Mouse (Mus musculus) cerebellum, adult 9-10 months (tissue): Measurements from ENCODE around the gene Etv1.
"Not testable (repeated sequence)": the region's sequence is repeated elsewhere in the genome, so short reads cannot be mapped to it uniquely, and the experiment has no call there.

Source experiments
- DNase-seq: peaks from one replicate; pipeline ENCODE4 v3.0.0; 2022

Gene Etv1

DNA sequence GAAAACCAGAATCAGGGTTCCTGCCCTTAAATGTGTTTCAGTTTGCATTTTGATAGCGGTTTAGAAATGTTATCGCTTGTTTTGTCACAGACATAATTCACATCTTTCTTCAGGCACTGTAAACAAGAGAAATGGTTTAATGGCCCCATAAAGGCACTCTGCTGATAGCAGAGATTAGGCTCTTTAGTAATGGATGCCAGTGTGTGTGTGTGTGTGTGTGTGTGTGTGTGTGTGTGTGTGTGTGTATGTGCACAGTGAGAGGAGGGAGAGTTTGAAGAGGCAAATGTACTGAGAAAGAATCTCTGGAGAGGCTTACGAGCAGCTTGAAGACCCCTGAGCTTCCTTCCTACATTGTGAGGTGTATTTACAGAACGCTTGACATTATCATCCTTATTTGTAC lies 41.5 kb downstream of the Etv1 start:
- DNase-seq, result no peak

DNA sequence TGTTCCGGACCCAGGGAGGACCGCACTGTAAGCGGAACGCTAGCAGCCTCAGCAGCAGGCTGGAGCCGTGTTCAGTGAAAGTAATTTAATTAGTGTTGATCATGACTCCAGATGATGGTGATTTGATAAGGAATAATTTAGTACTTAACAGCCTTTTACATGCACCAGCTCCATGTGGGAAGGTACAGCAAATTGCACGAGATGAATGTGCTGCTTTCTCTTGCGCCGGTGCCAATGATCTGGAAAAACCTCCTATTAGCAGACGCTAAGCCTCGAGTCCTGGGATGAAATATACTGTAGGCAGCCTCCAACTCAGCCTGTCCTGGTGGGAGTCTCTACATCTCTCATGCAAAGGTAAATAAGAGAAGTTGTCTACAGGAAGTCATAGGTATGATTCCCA lies 45.2 kb downstream of the Etv1 start:
- peak; percentile 73 for DNase-seq

DNA sequence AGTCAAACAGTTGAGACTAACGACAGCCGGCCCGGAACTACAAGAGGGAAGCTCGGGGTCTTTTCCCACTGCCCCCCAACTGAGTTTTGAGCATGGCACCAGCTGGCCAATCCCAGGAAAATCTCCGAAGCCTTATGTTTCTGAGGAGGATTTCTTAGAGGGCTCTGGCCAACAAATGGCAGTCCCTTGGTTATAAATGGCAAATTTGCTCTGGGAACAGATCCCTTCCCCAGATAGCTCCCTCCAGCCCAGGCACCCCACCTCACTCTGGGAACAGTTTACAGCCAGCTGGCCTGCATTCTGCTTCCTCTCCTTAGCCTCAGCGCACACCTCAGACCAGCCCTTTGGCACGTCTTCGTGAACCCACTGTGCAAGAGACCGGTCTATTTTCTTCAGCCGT lies 53.8 kb downstream of the Etv1 start:
- peak; percentile 98 for DNase-seq

DNA sequence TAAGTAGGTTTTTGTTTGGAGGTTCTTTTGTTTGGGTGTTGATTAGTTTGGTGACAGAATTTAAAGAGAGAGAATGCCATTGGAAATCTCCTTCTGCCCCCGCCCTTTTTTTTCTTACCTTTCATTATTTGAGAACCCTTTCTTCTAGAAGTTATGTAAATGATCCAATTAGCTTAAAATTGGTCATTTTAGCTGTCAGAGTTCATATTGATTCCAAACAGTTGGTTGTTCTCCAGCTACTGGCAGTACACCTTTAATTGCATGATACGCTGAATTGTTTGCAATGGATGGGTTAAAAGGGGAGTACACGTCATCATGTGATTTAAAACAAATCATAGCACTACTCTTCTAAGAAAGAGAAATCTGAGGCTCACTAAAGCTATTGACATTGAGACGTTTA lies 55.4 kb downstream of the Etv1 start:
- DNase-seq, result no peak

DNA sequence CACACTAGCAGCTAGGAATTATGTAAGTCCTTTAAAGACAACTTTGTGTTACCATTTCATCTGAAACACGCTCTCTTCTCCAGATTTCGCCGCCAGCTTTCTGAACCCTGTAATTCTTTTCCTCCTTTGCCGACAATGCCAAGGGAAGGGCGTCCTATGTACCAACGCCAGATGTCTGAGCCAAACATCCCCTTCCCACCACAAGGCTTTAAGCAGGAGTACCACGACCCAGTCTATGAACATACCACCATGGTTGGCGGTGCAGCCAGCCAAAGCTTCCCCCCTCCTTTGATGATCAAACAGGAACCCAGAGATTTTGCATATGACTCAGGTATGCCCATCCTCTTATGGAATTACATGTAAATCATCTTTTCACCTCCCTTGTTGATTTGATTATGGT lies 55.8 kb downstream of the Etv1 start:
- not testable (repeated sequence) for DNase-seq

DNA sequence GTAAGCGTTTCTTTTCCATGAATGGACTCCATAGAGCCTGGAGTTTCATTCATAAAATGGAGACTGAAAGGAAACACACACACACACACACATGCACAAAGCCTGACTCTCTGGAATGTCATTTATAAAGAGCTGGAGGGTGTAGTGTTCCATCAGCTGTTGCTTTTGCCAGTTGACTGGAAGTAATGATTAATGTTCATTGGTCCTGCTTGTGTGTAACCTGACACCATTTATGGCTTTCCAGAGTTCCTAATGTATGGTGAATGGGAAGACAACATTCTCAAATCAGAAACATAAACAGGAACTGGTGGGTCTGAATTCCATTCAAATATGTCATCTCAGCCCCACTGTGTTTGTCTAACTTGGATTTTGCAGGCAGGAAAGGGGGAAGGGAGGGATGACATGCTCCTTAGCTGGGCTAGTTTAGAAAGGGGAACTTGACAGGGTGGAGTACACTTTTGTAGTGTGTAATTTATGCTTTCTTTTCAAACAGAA lies 64.7 kb downstream of the Etv1 start:
- no peak for DNase-seq

DNA sequence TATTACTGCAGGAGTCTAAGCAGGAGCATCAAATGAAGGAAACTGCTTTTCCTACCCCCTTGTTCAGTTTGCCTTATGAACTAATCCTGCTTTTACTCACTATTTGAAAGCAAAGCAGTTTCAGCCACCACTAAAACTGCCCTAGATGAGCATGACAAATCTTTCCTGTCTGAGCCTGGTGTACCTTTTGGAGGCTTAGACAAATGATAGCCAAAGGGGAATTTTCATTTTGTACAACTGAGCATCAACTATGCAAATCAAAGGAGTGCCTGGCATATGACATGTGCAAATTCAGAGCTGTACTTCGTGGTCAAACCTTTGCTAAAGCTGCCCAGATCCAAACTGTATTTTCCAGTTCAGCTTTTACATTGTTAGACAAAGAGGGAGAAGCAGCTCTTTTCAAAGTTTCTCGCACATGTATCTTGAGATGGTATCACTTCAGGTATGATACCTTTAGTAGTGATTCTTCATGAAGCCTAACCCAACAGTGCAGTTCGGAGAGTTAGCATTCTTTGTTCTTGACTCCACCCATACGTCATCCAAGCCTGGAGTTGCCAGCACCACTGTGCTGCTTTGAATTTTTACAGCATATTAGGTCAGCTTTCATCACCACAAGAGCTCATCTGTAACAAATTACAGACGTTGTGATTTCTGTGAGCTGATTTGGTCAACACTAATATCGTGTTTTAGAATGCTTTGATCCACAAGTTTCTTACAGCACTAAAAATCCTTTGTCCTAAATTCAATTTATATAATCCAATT lies 68.5 kb downstream of the Etv1 start:
- DNase-seq, result no peak

DNA sequence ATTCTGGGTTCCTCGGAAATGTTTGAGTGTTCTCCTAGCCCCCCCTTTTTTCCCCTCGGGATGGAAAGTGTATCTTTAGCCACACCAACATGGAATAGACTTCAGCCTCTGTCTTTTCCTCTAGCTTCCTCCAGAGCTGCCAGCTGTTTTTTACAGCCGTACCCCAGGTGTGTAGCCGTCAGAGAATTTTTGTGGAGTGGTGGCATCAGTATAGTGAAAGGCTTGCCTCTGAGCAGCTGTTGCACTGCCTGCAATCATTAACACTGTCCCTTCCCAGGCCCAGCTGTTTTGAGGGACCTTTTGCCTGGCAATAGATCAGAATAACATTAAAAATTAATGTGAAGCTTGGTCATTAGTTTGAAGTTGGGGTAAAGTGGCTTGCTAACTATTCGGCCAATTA lies 70.8 kb downstream of the Etv1 start:
- DNase-seq, result no peak

DNA sequence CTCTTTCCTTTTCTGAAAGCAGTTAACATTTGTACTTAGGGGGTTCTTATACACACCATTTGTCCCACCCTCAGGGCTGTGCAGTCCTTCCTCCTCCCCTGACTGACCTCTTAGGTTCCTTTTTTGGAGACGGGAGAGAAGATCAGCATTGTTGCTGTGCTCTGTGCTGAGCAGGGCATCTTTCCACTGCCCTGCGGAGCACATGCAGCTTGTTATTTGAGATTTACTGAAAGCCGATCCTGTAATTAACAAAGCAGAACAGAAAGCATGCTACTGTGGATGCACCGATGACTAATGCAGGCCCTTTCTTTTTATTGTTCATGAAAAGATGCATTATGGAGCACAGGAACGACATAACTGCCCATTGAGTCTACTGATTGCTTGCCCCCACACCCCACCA lies 75.1 kb downstream of the Etv1 start:
- DNase-seq, result no peak

DNA sequence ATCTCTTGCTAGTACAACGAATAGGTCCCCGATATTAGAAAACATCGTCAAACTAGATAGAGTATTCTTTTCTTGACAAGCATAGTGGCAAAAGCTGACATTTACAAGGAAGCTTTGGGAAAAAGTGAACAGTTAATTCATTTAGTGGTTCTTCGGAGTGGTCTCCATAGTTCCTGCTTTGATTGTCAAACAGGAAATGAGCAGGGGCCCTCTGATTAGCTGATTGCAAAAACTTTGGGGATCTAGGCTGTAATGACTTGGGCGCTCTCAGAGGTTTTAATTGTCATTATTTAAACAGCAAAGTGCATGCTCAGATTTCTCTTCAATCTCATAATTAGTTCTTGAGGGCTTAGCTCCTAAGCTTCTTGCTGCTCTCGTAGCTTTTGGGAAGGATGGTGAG lies 75.6 kb downstream of the Etv1 start:
- DNase-seq, result no peak

DNA sequence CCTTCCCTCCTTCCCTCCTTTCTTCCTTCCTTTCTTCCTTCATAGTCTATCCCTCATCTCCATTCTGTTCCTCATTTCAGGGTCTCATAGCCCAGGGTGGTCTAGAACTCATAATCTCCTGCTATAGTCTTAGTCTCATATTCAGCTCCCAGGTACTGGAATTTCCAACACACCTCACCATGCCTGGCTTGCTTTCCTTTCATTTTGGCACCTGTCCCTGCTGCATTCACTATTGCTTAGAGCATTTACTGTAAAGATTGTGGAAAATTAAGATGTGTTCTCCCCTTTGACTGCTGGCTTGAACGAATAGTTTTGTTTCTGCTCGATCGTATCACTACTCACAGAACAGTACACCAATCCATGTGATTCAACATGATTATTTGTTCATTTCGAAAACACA lies 80.5 kb downstream of the Etv1 start:
- peak; percentile 56 for DNase-seq

DNA sequence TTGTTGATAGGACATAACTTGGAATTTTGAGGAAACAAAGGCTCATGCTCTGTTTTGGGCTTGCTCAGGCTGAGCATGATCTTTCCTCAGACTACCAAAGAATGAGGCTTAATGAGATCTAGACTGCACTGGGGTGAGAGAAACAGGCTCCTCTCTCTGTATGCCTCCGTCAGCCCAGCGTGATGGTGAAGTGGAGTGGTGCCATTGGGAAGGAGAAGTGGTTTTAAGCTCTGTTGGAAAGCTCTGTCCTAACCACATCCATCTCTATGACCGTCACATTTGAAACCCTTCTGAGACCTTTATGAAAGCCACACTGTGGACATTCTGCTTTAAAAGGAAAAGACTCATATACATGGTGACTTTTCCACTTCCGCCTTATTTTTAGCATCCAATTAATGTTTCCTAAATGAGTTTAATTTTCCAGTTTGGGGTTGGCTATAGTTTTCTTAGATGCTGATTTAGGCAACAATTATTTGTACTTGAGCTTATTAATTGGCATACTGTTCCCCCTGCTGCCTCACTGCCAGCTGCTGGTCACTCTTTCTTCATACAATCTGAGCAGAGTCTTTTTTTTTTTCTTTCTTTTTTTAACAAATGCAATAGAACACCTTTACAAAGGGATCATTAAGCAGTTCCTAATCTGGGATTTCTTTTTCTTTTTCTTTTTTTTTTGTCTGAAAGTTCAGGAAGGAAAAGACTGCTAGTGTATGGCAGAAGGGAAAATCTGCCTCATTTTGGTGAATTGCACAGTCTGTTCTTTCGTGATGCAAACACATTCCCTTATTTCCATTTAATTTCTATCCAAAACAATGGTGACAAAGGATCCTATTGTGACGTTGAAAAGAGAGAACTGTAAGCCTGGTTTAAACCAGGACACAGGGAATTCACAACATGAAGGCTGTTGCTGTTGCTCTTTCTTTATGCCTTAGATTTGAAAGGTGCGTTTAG lies 81.3 kb downstream of the Etv1 start:
- no peak for DNase-seq

DNA sequence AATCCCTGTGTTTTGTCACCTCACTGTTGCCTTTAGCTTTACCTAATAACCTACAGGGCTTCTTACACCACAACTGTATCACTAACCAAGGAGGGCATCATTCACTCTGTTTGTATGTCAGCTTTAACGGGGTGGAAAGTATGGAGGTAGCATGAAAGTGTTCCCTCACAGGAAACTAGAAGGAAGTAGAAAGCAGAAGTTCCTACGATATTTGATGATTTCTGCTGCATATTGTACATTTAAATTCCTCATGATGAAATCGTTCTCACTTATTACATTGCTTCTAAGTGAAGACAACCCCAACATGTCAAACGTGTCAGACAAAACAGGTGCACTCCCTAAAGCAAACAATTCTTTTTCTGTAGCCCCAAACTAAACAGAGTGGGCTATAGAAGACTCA lies 84.2 kb downstream of the Etv1 start:
- DNase-seq, result no peak

DNA sequence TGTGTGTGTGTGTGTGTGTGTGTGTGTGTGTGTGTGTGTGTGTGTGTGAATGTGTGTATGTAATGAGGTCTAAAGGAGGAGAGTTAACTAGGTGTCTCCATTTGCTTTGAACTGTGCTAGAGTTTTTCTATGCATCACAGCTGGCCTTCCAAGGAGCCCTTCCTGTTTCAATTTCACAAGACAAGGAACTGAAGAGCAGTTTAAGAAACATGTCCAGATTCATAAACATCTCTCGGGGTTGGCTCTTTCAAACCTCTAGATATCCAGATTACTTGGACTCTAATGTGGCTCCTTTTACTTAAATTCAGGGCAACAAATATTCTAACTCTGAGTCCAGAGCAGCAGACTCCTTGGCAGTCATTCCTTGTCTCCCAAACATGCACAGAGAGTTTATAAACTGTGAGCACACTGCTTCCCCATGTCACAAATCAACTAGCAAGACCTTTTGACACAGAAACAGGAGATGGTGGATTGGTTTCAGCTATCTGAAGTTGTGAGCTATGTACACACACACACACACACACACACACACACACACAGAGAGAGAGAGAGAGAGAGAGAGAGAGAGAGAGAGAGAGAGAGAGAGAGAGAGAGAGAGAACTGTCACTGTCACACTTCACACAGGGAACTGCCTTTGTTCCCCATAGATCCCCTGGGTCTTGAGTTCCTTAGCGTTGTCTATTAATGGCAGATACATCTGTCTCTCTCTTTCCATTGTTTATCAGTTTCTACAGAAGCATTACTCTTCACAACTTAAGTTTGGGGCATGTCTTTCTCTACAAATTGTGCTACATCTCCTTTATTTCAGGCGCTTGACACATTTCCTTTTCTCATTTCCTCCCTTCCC lies 85.0 kb downstream of the Etv1 start:
- DNase-seq, result no peak

DNA sequence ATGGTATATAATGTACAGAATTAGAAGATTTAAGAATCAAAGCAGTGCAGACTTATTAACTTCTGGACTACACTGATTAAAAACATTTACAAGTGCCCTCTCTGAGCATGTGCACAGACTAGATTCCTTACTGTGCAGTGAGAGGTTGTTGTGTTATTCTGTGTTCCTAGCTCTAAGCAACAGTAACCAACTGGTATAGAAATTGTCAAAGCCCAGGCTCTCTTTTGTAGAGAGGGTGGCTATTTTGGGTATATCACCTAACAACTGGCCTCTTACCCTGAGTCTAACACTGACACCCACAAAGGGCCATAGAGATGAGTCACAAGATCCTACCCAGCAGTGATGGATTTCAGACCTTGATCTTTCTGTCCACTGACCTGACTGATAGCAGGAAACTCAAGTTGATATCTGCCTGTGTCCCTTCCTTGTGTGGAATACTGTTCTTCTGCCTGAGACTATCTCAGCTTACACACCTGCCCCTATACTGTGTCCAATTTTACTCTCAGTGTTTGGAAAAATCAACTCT lies 95.4 kb downstream of the Etv1 start:
- no peak for DNase-seq

DNA sequence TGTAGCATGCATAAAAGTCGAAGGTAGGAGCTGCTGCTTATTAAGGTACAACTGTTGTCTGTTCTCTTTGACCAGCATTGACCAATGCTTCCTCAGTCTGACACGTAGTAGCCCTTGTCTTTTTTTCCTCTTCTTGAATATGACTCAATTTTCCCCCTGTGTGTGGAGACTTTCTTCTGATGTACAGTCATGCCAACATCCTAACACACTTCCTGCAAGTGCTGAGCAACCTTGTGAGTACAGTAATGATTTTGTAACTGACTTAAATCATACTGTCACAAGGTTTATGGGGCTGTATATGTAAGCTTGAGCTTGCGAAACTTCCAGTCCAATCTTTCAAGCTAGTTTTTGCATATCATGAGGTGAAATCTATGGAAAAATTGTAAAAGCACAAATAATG lies 125.3 kb downstream of the Etv1 start:
- no peak for DNase-seq

DNA sequence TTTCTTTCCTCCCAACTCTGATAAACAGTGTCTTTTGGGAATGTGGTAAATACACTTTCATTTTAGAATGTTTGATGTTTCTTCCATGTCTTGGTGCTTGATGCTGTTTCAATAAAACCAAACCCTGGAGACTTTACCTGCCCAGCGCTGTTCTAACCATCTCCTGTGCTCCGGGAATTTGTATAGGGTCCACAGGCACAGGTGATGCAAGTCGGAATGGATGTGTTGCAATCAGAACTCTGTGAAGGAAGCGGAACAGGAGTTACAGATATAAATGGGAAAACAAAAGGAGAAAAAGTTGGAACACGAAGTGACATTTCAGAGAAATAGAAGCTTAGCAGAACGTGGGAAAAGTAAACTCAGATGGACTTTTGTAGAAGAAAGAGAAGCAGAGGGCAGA lies 127.1 kb downstream of the Etv1 start:
- DNase-seq, result no peak

DNA sequence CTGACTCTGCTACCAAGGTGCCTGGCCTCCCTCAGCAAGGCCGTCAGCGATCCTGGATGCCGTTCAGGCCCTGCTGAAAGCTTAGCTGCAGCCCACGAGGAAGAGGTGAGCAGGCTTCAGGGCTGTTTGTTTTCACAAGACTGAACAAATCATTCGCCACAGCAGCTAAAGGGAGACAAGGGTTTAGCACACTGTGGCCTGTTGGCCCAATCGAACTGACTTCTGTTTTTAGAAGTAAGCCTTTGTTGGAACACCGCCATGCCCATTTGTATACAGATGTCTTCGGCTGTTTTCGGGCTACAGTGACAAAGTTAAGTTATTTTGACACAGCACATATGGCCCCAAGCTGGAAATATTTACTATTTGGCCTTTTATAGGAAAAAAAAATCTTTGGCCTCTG lies 127.6 kb downstream of the Etv1 start:
- peak; percentile 41 for DNase-seq

DNA sequence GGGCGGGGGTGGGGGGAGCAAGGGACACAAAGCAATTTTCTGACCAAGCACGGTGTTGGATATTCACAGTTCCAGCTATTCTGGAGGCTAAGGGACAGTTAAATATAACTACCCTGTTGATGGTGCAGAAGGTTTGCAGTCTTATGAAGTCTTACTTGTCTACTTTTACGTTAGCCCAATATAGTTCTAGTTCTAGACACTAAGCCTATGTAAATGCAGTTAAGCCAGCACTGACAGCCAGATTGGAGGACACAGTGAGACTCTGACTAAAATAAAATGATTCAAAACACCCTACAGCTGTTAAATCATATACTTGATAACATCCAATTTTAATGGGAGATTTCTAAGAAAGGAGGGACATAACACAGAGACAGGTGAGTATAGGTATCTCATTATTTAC lies 129.8 kb downstream of the Etv1 start:
- no peak for DNase-seq
